Mouse (Mus musculus) megakaryocyte, embryonic 14.5 days (primary cell): ENCODE data around the gene Myb.

Experiments used
- FLI1 ChIP-seq: IDR thresholded peaks from 2 replicates; pipeline ENCODE4 v1.6.1; 2012; ENCODE audit warnings: low read length, inconsistent platforms, mixed read lengths
- GATA1 ChIP-seq: IDR thresholded peaks from 3 replicates; pipeline ENCODE4 v1.6.1; 2012; ENCODE audit warnings: mixed read lengths, low read length, inconsistent platforms, borderline replicate concordance

DNA sequence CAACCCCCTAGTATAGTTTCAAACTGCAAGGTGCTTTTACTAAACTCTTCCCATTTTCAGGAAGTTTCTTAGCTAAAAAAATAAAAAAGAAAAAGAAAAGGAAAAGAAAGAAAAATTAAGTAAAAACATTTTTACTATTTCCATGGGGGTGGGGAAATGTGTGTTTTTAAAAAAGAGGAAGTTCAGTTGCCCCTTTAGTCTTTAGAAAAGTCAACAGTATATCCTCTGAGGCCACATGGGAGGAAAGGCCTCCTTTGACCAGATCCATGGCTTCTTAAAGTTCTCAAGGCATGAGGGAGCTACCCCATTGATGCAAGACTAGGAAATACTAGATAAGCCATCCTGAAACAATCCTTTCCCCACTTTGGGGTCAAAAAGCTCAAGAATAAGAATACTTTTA lies 9.5 kb downstream of the Myb start:
- TF ChIP-seq GATA1 (no peak), FLI1 (no peak)
